Mouse (Mus musculus): ENCODE results near the gene Golga4. TPM values are rescaled to one million over a fixed set of nuclear protein-coding genes. Genes with fewer than 3 reads are reported as not detected.

Gene Golga4
- total RNA-seq, 2 experiments from 2014 or later = 81.1 to 82.8 TPM

DNA sequence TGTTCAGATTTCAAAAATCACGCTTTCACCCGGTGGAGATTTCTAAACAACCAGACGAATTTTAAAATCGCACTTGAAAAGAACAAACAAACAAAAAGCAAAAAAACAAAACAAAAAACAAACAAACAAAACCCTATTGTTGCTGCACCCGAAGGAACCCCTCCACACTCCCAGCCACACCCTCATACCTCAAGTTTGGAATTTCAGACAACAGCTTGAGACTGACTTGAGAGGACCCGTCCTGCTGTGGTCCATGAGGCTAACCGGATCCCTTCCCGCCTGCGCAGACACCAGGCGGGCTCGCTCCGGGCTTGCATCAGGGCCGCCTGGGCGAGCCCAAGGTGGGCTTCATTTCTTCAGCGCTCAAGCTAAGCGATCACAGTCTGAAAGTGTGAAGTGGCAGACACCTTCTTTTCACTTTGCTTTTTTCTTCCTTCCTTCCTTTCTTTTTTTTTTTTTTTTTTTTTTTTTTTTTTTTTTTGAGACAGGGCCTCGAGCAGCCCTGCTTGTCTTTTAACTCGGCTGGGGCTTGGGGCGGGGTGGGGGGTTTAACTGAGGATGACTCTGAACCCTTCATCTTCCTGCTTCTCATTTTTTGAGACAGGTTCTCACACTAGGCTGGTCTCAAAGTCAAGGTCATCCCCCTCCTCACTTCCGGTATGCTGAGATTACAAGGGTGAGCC is 17.0 kb upstream of the Golga4 start:
- no peak for DNase-seq (ENCODE audit: low spot score in 2 of 2)

GRCm38 (mm10) chr9:118489579-118490019 is 16.5 kb upstream of the Golga4 start:
- peak; percentile 40 to 76 for DNase-seq (ENCODE audit: low spot score in 2 of 2)

GRCm38 (mm10) chr9:118491195-118491594 is 14.9 kb upstream of the Golga4 start:
- DNase-seq (ENCODE audit: low spot score in 2 of 2) = no peak

DNA sequence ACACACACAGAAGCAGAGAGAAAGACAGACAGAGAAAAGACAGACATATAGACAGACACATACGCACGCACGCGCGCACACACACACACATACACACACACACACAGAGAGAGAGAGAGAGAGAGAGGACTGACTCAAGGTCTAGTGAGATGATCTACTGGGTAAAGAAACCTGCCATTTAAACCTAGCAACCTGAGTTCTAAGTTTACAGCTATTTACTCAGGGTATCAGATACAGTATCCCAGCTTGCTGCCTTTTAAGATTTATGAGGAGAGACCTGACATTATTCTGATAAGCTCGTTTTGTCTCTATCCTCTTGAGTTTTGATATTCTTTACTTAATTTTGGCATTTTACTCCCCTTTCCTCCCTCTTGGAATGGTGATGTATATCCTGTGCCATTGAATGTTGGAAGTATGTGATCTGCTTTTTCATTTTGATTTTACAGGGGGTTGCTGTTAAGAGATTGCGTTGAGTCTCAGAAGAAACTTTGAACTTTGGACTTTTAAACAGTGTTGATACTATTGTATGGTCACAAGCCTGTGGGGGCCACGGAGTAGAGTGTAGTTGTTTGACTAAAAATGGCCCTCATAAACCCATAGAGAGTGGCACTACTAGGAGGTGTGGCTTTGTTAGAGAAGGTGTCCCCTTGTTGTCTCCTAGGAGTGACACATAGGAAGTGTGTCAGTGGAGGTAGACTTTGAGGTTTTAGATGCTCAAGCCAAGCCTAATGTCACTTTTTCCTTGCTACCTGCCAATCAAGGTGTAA is 13.0 kb upstream of the Golga4 start:
- DNase-seq (ENCODE audit: low spot score in 2 of 2) = no peak

DNA sequence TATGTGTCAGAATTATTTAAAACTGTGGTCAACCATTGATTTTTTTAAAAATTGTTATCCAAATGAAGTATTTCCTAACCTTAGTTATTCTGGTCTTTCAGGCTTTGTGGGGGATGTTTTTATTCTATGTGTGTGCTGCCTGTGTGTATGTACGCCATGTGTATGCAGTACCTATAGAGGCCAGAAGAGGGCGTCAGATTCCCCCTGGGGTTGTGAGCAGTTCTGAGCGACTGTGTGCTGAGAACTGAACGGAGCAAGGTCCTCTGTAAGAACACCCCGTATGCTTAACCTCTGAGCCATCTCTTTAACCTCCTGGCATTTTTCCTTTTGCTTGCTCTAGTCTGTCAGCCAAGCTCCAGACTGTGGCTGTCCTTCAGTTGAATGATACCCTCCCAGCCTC is 12.0 kb upstream of the Golga4 start:
- DNase-seq (ENCODE audit: low spot score in 2 of 2) = no peak

DNA sequence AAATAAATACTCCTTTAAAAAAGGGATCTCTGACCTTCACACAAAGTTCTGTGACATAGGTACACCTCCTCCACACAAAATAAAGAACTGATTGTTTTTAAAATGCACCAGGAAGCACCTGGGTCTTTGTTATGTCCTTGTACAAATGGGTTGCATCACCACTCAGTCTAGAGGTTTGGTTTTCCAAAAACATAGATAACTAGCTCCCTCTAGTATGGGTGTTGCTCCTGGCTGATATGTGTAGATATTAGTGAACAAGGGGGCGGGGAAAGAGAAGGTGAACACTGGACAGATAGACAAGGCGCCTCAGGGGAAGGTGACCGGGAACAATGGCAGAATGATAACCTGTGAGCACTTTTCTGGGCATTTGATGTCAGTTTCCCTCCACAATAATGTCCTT is 10.1 kb upstream of the Golga4 start:
- DNase-seq (ENCODE audit: low spot score in 2 of 2) = no peak

DNA sequence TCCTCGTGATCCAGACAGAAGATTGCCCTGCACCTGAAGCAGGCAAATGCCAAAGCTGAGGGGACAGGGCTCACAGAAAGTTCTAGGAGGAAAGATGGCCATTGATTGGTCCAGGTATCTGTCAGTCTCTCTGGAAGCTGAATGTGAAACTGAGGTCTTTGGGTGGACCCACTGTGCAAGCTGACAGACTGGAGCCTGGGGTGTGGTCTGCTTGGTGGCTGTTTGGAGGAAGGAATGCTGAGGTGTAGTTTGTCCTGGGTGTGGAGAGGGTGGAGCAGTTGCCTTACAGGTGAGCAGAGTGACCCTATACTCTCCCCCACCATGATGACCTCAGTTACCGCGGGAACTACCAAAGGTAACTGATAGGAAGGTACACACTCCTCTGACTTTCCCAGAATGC is 9.1 kb upstream of the Golga4 start:
- no peak for DNase-seq (ENCODE audit: low spot score in 2 of 2)

DNA sequence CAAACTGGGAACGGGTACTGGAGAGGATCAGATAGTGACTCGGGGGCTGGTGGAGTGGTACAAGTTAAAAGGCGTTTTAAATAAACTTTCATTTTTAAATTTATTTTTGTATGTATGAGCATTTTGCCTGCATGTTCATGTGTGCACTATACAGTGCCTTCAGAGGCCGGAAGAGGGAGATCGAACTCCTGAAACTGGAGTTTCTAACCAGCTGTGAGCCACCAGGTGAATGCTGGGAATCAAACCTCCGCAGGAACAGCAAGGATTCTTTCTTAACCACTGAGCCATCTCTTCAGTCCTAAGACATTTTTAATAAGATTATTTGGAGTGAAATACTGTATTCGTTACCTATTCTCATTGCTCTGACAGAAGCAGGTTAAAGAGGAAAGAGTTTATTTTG is 8.0 kb upstream of the Golga4 start:
- DNase-seq (ENCODE audit: low spot score in 2 of 2) = no peak

- no peak for DNase-seq (ENCODE audit: low spot score in 2 of 2)
Observed at GRCm38 (mm10) chr9:118500963-118501362, 5.1 kb upstream of the Golga4 start.

DNA sequence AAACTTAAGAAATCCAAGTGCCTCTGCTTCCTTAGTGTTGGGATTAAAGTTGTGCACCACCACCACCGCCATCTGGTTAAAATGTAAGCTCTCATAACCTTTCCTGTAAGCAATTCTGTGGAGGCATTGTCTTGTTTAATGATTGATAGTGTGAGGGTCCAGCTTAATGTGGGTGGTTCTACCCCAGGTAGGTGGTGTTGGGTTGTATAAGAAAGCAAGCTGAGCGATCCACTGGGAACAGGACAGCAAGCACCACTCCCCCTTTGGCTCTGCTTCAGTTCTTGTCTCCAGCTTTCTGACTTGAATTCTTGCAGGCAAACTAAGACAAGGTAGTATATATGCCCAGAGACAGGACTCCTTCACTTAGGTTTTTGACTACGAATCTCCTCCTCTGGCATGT is 1.4 kb upstream of the Golga4 start:
- no peak for DNase-seq (ENCODE audit: low spot score in 2 of 2)

DNA sequence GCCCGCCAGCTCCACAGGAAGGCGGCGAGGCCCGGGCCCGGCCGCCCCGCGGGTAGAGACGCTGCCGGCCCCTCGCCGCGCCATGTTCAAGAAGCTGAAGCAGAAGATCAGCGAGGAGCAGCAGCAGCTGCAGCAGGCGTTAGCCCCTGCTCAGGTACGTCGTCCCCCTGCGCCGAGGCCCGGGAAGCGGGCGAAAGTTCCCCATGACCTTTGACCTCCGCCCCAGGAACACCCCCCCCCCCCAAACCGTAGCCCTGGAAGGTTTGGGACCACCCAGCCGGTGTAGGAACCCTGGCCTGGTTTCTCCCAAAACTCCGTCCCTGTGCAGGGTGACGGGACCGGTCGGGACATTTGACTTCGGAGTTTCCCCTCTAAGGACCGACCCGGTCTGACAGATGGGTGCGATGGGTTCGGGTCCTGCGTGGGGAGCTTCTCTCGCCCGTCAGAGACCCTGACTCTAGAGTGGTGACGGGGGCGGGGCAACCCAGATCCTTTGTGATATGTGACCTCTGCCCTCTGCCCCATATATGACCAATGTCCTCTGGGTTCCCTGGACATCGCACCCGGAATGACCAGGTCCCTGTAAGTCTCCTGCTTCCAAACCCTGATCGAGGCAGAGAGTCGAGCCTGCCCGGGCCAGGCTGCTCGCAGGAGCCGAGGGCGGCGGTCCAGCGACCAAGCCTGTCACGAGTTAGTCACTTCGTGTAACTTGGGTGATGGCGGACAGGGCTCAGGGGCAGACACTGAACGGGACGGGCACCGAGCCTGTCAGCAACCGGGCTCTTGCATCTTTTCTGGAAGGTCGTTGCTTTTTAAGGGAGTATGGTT is 551 bp downstream of the Golga4 start:
- no peak for DNase-seq (ENCODE audit: low spot score in 2 of 2)

GRCm38 (mm10) chr9:118507552-118507951 is 1.5 kb downstream of the Golga4 start:
- no peak for DNase-seq (ENCODE audit: low spot score in 2 of 2)

GRCm38 (mm10) chr9:118508601-118509000 is 2.5 kb downstream of the Golga4 start:
- DNase-seq (ENCODE audit: low spot score in 2 of 2) = no peak

DNA sequence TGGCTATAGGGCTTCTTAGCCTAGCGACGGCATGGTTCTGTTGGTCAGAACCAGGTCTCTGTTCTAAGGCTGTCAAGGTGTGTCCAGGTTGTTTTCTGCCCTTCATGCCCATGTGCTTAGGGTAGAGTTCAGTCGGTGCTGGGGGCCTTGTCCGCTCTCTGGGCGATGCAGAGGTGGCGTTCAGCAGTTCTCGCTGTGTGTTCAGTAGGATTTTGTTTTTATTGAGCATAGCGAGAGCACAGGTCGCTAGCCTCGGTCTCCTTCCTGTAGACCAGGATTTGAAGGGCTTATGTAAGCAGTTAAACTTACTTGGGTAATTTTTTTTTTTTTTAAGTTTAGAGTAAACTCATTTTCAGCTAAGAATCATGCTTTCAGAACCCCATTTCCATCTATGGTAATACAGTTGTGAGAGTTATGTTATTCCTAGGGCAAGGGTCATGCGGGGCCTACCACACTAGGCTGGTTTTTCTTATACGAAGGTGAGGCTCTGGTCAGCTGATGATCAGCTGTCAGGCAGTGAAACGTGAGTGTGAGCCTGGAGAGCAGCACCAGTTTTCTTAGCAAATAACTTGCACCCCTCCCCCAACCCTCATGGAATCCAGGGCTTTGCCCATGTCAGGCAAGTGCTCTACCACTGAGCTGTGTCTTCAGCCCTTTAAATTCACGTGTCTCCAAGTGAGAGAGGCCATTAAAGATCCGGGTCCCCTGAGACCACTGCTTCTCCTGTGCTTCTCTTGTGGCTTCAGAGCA is 5.0 kb downstream of the Golga4 start:
- no peak for DNase-seq (ENCODE audit: low spot score in 2 of 2)

DNA sequence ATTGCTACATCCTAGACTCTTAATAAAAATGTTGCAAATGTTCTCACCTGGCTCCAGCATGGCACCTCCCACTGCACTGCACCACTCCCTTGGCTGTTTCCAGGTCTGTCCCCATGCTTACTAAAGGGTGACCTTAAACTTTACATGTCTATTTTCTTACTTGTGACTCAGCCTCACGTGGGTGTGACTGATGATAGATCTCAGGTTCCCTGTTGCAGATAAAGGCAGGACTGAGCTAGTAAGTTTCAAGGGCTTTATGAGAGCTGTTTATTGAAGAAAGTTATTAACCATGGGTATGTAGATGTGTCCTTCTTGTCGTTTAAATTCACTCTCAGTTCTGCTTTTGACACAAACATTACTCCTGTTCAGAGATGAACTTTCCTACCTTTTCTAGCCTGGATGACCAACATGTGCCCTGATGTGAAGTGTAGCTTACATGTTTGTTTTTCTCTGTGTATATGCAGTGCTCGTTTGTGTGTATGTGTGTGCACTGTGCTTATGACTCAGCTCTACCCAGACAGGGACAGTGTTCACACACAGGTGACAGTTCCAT is 6.7 kb downstream of the Golga4 start:
- no peak for DNase-seq (ENCODE audit: low spot score in 2 of 2)

- no peak for DNase-seq (ENCODE audit: low spot score in 2 of 2)
Observed at GRCm38 (mm10) chr9:118515476-118515875, 9.4 kb downstream of the Golga4 start.

DNA sequence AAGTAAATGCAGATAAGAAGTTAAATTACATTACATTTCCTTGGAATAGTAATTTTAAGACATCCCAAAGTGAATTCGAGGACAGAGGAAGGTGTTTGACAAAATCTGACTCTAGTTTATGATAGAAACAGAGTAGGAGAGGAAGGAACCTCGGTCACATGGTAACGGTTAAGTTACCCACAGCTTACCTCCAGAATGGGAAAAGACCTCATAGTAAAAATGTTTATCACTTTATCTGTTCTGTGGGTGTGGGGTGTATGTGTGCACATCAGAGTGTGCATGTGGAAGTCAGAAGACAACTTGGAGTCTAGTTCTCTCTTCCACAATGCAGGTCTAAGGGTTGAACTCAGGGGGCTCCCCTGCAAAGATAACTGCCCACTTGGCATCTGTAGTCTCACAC is 10.1 kb downstream of the Golga4 start:
- DNase-seq (ENCODE audit: low spot score in 2 of 2) = no peak

DNA sequence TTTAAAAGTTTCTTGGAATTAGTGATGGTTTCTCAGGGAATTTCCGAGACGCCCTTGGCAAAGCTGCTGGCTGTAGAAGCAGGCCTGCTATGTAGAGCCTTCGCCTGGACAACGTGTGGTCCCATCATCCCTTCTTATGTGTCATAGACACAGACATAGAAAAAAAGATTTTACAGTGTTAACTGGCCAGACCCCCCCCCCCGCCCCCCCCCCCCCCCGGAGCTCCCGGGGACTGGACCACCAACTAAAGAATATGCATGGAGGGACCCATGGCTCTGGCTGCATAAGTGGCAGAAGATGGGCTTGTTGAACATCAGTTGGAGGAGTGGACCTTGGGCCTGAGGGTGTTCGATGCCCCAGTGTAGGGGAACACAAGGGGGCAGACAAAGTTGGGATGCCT is 11.6 kb downstream of the Golga4 start:
- DNase-seq (ENCODE audit: low spot score in 2 of 2) = no peak

DNA sequence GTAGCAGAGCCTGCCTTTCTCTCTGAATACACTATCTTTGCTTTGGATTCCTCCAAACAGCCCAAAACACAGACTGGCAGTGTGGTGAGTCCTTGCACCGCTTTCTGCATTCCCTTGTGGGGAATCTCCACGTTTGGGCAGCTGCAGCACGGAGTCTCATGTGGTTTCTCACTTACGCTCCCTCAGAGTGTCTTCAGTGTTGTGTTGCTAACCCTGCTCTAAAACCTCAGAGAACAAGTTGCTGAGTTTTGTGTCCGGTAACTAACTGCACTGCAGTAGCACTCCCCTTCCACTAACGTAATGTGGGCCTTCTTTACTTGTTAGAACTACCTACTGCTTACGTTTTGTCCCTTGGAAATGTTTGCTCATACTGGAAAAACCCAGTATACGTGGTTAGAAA is 13.0 kb downstream of the Golga4 start:
- DNase-seq (ENCODE audit: low spot score in 2 of 2) = no peak

- no peak for DNase-seq (ENCODE audit: low spot score in 2 of 2)
Observed at GRCm38 (mm10) chr9:118520011-118520410, 13.9 kb downstream of the Golga4 start.

DNA sequence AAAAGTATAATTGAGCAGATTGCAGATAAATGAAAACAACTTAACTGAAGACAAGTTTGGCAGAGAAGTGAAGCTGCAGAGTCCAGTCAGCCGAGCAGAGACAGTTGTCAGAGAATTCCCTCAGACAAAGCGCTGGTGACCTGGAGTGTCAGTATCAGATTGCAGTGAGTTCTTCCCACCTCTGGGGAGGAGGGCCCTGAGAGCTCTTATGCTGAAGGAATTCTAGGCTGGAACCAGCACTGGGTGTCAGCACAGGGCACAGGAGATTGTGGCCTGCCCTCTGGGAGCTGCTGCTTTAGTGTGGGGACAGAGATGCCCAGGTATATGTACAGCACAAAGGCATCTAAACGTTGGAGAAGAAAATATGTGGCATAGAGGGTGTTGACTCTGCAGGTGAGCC is 14.8 kb downstream of the Golga4 start:
- no peak for DNase-seq (ENCODE audit: low spot score in 2 of 2)
